Mouse (Mus musculus): ENCODE results near the gene Slc2a6.
A peak's percentile ranks its signal among the peaks of the same experiment; 100 is the strongest.

The Slc2a6 gene

GRCm38 (mm10) chr2:27032361-27032760 lies 4.6 kb upstream of the Slc2a6 start:
- DNase-seq: no peak

DNA sequence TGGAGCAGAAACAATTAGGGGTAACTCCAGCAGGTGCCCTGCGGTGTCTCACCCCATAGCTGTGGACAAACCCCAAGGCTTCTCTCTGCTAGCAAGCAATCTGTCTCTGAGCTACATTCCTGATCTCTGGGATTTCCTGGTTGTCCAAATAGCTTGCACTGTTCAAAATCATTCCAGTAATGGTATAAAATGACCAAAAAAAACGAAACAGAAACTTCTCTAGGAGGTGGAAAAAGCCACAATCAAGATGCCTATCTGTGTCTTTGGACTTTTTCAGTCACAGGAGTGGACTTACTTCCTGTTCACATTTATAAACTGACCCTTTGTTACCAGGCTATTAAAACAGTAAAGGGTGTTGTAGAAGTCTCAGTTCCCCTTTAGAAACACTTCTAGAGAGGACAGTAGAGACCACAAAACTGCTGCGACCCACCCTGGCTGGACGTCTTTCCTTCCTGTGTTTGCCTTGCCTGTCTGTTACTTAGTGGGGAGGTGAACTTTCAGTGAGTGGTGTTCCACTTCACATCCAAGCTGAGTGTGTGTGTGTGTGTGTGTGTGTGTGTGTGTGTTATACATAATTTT lies 728 bp upstream of the Slc2a6 start:
- DNase-seq: peak in 1 of 2 experiments; percentile 1

GRCm38 (mm10) chr2:27026857-27027617 lies 761 bp downstream of the Slc2a6 start:
- peak; percentile 46 to 50 for DNase-seq

DNA sequence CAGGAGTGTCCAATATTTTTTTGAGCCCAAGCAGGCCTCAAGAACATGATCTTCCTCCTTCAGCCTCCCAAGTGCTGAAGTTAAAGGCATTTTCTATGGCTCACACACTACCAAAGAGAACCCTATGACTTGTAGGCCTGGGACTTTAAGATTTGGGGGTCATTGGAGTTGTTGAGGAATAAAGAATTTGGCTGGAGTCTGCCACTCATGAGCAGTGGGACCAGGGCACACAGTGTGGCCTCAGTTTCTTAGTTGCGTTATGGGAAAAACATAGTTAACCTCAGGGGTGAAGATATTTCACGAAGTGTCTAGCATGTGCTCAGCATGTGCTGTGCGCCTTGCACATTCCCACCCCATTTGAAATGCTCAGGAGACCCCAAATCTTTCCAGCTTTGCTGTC lies 1.5 kb downstream of the Slc2a6 start:
- DNase-seq: no peak

DNA sequence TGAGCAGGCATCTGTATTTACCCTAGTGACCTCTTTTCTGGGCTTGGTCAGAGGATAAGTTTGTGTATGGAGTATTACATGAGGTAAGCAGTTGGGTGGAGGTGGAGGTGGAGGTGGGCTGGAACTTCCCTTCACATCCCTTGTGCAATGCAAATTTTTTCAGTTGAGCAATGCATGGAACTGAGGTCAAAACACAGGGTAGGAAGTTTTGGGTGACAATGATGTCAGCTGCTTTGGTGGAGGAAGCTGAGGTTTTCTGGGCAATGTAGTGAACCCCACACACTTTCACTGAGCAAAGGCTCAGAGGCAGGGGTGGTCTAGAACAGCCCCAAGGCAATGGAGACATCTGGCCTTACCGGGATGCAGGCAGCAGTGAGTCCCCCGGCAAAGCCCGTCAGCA lies 2.3 kb downstream of the Slc2a6 start:
- no peak for DNase-seq

DNA sequence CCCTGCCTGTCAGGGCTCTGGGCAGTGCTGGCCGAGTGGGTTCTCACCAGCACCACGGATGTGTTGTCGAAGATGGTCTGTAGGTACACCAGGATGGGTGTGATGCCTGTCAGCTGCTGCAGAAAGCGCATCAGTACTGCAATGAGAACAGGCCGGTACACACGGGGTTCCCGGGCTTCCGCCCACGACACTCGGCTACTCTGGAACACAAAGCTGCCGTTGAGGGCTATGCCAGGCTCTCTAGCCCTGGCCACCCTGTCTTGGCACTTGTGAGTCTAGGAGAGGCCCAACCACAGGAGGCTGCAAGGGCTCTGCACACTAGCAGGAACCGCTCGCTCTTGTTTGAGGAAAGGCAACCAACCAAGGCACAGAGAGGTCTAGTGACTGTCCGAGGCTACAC lies 3.7 kb downstream of the Slc2a6 start:
- no peak for DNase-seq

DNA sequence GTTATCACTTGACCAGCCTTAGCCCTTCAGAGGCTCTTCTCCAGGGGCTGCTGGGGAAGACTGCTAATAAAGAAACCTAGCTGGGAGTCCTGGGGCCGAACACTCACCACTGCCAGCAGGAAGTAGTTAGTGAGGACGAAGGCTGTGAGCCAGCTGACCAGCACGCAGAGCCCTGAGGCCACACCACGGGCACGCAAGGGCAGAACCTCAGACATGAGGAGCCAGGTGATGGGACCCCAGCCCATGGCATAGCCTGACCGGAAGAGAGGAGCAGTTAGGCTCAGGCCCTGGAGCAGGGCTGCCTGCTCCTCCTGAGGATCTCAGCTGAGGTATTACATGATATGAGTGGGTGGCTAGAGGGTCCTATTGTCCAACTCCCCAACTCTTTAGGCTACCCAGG lies 5.2 kb downstream of the Slc2a6 start:
- DNase-seq: no peak

- no peak for DNase-seq
Observed at GRCm38 (mm10) chr2:27021103-27021502, 6.7 kb downstream of the Slc2a6 start.

GRCm38 (mm10) chr2:27019530-27019929 lies 8.3 kb downstream of the Slc2a6 start:
- no peak for DNase-seq

- peak; percentile 69 to 82 for DNase-seq
Observed at GRCm38 (mm10) chr2:27017802-27018201, 10.0 kb downstream of the Slc2a6 start.

- DNase-seq: peak; percentile 88 to 90
Observed at GRCm38 (mm10) chr2:27009714-27010244, 18.0 kb downstream of the Slc2a6 start, which contains the start of gene Cacfd1. Cacfd1 (plus strand) TSS chr2:27009926.

GRCm38 (mm10) chr2:27007701-27008100 lies 20.1 kb downstream of the Slc2a6 start:
- no peak for DNase-seq

GRCm38 (mm10) chr2:27006255-27006654 lies 21.5 kb downstream of the Slc2a6 start:
- DNase-seq: no peak

- no peak for DNase-seq
Observed at GRCm38 (mm10) chr2:26997993-26998392, 29.8 kb downstream of the Slc2a6 start.

GRCm38 (mm10) chr2:26997498-26997897 lies 30.3 kb downstream of the Slc2a6 start:
- DNase-seq: no peak

- DNase-seq: no peak
Observed at GRCm38 (mm10) chr2:26993936-26994335, 33.9 kb downstream of the Slc2a6 start.

DNA sequence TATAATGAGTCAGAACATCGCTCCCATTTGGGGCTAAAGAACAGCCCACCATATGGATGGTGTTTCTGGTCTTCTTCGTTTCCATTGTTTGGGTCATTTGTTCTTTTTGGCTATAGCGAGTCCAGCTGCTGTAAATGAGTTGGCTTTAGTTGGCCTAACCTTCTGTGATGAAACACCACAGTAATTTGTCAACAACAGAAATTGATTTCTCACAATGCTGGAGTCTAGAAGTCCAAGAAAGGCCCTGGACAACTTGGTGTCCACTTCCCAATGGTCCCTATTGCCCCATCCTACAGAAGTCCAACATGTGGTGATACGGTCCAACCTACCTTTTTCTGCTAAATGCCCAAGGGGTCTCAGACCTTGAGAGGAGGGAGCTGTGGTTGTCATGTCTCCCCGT lies 43.2 kb downstream of the Slc2a6 start:
- DNase-seq: no peak

GRCm38 (mm10) chr2:26984179-26984578 lies 43.6 kb downstream of the Slc2a6 start:
- no peak for DNase-seq

- DNase-seq: no peak
Observed at GRCm38 (mm10) chr2:26980361-26980760, 47.4 kb downstream of the Slc2a6 start.

DNA sequence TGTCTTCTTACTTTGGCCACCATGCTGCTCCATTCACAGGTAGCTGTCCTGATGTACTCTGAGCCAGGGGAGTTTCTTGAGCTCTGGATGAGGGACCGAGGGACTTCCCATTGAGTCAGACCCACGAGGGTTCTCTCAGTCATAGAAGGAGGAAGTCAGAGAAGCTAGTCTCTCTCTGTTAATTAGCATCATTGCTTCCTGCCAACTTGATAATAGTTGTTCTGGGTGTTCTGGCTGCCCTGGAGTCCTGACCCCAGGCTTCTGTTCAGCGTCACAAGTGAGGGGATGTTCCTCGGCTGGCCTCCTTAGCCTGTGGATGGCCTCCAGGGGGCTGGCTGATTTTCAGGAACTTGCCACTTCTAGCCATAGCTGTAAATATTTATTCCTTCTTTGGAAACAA lies 53.8 kb downstream of the Slc2a6 start:
- no peak for DNase-seq

DNA sequence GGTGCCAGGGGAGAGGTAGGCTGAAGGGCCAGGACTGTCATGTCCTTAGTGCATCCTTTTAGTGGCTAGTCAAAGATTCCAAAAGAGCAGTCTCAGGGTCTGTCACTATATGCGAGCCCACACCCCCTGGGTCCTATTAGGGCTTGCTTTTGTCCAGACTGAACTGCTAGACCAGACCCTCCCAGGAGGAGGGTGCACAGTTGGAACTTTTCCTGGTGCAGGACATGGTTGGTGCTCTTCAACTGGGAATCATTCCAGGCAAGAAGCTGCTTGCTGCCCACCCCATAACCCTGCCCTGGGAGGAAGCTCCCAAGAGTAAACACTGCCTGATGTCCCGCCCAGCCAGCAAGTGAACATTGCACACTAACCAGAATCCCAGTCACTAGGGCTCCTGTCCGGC lies 54.7 kb downstream of the Slc2a6 start, which contains the start of gene Adamts13:
Gene Adamts13 (plus strand): TSS at position 301 of the 400 bp plus-strand sequence.
- no peak for DNase-seq

Measured in cerebellum, adult 18-20 months (tissue).